Mouse (Mus musculus) kidney, adult 2 months (tissue): ENCODE results near the gene Prom1. TPM values are rescaled to one million over a fixed set of nuclear protein-coding genes. Genes with fewer than 3 reads are reported as not detected.
"Not testable (repeated sequence)": the region's sequence is repeated elsewhere in the genome, so short reads cannot be mapped to it uniquely, and the experiment has no call there.

ENCODE experiments used
- DNase-seq: peaks from one replicate; pipeline ENCODE4 v3.0.0; 2021
- H3K27ac ChIP-seq: fragments of 200-500 bp; 2 replicates; pipeline ENCODE4 v1.5.1; 2012; ENCODE audit warnings: low read depth, low read length, control low read depth, inconsistent platforms; ENCODE audit not compliant: insufficient read depth
- H3K27me3 ChIP-seq: fragments of 200-500 bp; replicated peaks from 2 replicates; pipeline ENCODE4 v1.6.1; 2012; ENCODE audit warnings: mild to moderate bottlenecking, moderate library complexity, low read length, inconsistent platforms; ENCODE audit not compliant: control insufficient read depth, insufficient read depth
- H3K36me3 ChIP-seq: fragments of 200-500 bp; 2 replicates; pipeline ENCODE4 v1.6.1; 2012; ENCODE audit warnings: mild to moderate bottlenecking, moderate library complexity, low read length, inconsistent platforms; ENCODE audit not compliant: control insufficient read depth, insufficient read depth
- H3K4me1 ChIP-seq: fragments of 200-500 bp; 2 replicates; pipeline ENCODE4 v1.6.1; 2011; ENCODE audit warnings: low read length; ENCODE audit not compliant: control insufficient read depth, insufficient read depth
- H3K4me3 ChIP-seq: fragments of 200-500 bp; 2 replicates; pipeline ENCODE4 v1.5.1; 2011; ENCODE audit warnings: mild to moderate bottlenecking, low read depth, low read length, control low read depth; ENCODE audit not compliant: insufficient read depth
- CTCF ChIP-seq: fragments of 200-500 bp; conservative IDR thresholded peaks from 2 replicates; pipeline ENCODE4 v1.5.1; 2011; ENCODE audit warnings: low read depth, mild to moderate bottlenecking, control low read depth, low read length, moderate library complexity, mixed read lengths; ENCODE audit not compliant: insufficient read depth, insufficient read length
- POLR2A ChIP-seq: fragments of 200-500 bp; IDR thresholded peaks from one replicate; pipeline ENCODE4 v1.6.1; 2011; ENCODE audit warnings: low read depth, low read length, control low read depth
- WGBS: fragments of 180-500 bp; shearing (Covaris S2); methylation state at CpG from one replicate; pipeline ENCODE4 v1.1.7; 2018; 5-methylcytosine and 5-hydroxymethylcytosine counted together
- polyA plus RNA-seq: library from polyadenylated mRNA; depleted of rRNA; stranded (reverse); fragments of >200 nt; gene quantifications from 2 replicates; pipeline ENCODE4 v1.2.3, GENCODE M21; 2012; rRNA removed

Prom1 gene
- 53.6 and 67.6 TPM in 2 replicates for polyA plus RNA-seq

DNA sequence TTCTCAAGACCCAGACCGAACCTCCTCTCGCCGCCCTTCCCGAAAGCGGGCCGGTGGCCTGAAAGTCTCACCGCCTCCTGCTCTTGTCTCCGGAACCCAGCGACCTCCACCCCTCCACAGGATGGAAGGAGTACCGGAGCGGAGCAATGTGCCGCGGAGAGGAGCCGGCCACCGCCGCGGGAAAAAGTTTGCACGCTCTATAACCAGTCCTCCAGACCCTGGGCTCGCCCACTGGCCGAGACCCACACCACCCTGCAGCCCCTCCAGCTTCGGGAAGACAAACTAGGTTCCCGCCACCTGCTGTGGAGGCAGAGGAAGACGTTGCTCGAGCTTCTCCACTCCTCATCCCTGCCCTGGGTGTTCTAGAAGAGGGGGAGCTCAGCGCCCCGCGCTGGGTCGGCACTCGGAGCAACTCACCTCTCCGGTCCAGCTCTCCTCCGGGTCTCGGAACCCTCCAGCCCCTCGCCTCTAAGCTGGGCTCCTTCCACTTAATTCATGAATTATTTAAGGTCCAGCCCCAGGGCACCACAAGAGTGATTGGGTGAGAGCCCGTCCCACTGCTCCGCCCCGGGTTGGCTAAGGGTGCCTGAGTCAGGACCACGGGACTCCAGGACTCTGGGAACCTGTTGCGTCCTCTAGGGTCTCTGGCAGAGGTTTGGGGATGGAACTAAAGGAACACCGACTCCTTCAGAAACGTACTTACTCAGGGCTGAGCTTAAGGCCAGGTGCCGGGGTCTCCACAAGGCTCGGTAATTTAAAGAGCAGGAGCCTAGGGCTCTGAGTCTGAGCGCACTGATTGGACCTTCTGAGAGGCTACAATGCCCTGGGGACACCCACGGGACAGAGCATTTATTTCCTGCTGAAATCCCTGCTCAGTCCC, at the start of gene Prom1:
TSS of gene Prom1 (minus strand) at position 802 of the 880 bp plus-strand sequence.
- Histone ChIP-seq H3K4me1 (peaks cover 41% of the 10 kb centered on the region), H3K4me3 (peak within 1 kb of the TSS; percentile 64), H3K36me3 (no peaks in the 10 kb centered on the region), H3K27ac (peak within 1 kb of the TSS; percentile 66), H3K27me3 (no peaks in the 10 kb centered on the region)
- 5% methylated on average over 44 of the region's 44 CpGs for WGBS
- TF ChIP-seq CTCF (no peak), POLR2A (no peak)
- DNase-seq: peak; percentile 81

DNA sequence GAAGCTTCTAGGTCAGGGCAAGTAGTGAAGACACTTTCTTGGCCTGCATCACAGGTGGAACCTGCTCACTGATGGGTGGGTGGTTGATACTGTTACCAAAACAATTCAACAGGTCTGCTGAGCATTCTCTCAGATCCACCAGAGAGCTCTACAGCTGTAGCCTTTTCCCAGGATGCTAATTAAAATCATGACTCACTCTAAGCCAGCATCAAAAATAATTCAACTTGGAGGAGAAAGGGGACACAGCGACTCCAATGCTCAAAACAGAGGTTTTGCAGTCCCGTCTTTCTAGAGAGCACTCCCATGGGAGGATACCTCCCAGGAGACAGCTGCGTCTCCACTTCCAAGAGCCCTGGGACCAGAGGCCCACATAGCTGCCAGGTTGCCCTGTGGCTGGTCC, 45.9 kb upstream of the Prom1 start:
- Histone ChIP-seq H3K27me3 (no peaks in the 10 kb centered on the region; the same call in 1 of the 2 replicates), H3K4me1 (no peaks in the 10 kb centered on the region), H3K36me3 (no peaks in the 10 kb centered on the region), H3K4me3 (no peak overlapping the region), H3K27ac (no peak overlapping the region)
- DNase-seq: no peak
- TF ChIP-seq POLR2A: no peak
- no peak for TF ChIP-seq CTCF
- 86% methylated on average over 3 of the region's 3 CpGs for WGBS

DNA sequence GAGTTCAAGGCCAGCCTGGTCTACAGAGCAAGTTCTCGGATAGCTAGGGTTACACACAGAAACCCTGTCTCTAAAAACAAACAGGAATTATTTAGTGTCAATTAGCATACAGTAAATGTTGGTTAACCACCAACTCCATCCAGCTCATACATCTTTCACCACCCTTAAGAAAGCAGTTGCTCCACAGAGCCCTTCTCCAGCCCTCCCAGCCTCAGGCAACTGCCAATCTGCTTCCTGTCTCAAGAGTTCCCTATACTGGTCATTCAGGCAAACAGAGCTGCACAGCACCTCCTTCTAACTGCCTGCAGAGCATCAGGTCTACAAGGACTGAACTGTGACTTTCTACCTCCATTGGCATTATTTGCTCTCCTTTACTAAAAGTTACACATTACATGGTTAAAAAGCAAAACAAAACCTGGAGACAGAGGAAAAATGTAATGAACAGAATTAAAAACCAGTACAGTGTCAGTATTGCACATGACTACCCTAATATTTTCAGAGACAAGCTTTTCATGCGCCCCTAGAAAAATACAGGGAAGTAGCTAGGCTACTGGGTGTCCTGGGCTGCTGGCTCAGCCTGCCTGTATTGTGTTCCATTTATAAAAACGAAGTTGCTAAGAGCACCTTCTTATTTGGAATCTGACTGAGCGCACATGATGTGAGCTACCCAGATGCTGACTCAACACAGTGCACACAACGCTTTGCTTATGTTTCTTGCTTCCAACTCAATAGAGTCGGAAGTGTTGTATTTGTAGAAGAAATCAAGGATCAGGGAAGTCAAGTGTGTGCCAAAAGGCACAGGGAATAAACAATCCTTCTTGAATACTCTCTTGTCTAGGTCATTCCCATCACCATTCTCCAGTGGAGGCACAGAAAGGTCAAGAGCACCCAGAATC, 44.9 kb upstream of the Prom1 start:
- Histone ChIP-seq H3K27me3 (no peaks in the 10 kb centered on the region; the same call in 1 of the 2 replicates), H3K27ac (no peak overlapping the region), H3K36me3 (no peaks in the 10 kb centered on the region), H3K4me3 (no peak overlapping the region), H3K4me1 (no peaks in the 10 kb centered on the region)
- WGBS: 82% methylated on average over 6 of the region's 6 CpGs
- no peak for TF ChIP-seq CTCF
- no peak for TF ChIP-seq POLR2A
- no peak for DNase-seq

DNA sequence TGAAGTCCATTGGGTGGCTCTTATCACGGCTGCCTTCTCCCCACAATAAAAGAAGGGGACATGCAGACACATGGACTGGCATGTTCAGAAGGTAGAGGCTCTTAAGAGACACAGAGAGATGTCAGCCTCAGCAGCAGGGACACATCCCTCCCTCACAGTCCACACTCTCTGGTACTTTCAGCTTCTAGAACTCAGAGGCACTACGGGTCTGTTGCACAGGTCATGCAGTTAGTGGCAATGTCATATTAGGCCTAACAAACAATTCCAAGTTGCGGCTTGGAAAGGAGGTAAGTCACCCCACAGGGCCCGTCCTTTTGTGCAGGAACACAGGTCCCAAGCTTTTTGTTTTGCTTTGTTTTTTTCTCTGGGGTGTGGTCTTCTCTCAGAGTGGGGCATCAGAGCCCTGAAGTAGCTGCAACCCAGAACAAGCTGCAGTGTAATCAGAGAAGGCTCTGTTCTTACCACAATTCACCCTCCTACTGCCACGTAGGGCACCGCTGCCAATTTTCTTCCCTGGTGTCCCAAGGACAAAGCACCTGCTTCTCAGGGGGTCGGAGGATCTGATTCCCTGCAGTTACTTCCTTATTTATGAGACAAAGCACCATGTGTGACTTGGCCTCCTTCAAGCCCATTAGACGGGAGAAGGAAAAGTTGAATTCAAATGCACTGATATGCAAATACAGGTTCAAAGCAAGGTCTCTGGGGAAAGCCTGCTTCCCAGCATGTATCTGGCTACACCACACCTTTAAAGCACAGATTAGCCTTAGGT, 41.8 kb upstream of the Prom1 start:
- TF ChIP-seq CTCF (no peak), POLR2A (no peak)
- no peaks in the 10 kb centered on the region for H3K4me1 ChIP-seq
- H3K36me3 ChIP-seq: no peaks in the 10 kb centered on the region
- H3K4me3 ChIP-seq: no peak overlapping the region
- no peak overlapping the region for H3K27ac ChIP-seq
- no peaks in the 10 kb centered on the region for H3K27me3 ChIP-seq
- WGBS: 59% methylated on average over 8 of the region's 8 CpGs
- DNase-seq: no peak

DNA sequence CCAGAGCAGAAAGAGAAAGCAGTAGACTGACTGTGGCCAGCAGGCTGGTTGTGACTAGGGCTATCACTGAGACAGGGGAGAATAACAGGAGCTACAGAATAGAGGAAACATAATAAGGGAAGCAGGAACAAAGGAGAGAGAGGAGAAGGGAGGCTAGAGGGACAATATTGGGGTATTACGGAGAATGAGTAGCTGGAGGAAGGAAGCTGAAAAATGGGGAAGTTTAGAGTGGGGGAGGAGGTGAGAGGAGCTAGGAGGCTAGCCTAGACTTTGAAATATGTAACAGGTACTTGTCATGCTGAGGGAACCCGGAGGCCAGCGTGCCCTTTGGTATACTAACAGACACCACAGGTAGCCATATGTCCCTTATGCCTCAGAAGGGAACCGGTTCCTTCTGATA, 25.7 kb upstream of the Prom1 start:
- no peak for DNase-seq
- H3K27me3 ChIP-seq: no peaks in the 10 kb centered on the region
- TF ChIP-seq POLR2A: no peak
- no peak for TF ChIP-seq CTCF
- no peaks in the 10 kb centered on the region for H3K36me3 ChIP-seq
- no peak overlapping the region for H3K27ac ChIP-seq
- H3K4me1 ChIP-seq: no peaks in the 10 kb centered on the region
- H3K4me3 ChIP-seq: no peak overlapping the region
- 82% methylated on average over 4 of the region's 4 CpGs for WGBS

DNA sequence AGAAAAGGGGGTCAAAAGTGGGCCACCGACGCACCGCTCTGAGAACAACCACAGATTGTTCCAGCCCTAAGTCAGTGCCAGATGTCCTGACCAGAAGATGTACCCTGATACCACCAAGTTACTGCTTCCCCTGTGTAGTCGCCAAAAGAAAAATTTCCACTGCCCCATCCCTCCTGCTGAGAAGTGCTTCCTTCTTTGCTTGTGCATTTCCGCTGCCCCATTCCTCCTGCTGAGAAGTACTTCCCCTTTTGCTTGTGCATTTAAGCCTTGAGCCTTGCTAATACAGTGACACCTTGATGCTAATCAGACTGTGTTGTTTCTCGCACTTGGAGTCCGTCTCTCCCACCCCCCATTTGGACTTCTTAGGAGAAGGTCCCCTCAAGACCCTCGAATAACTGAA, 24.7 kb upstream of the Prom1 start:
- DNase-seq, H3K4me1 ChIP-seq, H3K4me3 ChIP-seq, H3K27me3 ChIP-seq, H3K27ac ChIP-seq, H3K36me3 ChIP-seq: not testable (repeated sequence)
- WGBS: 96% methylated on average over 8 of the region's 8 CpGs

DNA sequence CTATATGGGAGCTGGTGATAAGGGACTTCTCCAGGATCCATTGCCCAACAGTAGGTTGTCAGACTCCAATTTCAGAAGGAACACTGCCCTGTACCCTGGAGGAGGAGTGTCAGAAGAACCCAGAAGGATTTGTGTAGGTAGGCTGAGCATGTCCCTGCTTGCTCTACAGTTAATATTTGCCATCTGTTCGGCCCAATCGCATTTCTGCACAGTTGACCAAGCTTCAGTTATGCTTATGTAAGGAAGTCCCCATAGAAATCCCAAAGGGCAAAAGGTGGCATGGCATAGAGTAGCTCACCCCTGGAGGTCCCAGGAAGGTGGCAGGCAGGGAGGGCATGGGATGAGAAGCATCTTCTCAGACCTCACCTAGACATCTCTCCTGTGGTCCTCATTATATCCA, 19.6 kb upstream of the Prom1 start:
- Histone ChIP-seq H3K27me3 (no peaks in the 10 kb centered on the region), H3K36me3 (no peaks in the 10 kb centered on the region), H3K27ac (no peak overlapping the region), H3K4me1 (no peaks in the 10 kb centered on the region; the same call in 1 of the 2 replicates), H3K4me3 (no peak overlapping the region)
- TF ChIP-seq CTCF (no peak), POLR2A (no peak)
- DNase-seq: no peak
- 25% methylated on average over 2 of the region's 2 CpGs for WGBS
